Mouse (Mus musculus) lung, postnatal 0 days (tissue): ENCODE measurements around the gene Gm20388.

Source experiments
- CTCF ChIP-seq: IDR thresholded peaks from 2 replicates; pipeline ENCODE4 v1.5.1; 2016; ENCODE audit warnings: antibody characterized with exemption, mild to moderate bottlenecking
- EP300 ChIP-seq: IDR thresholded peaks from 2 replicates; pipeline ENCODE4 v1.6.1; 2016; ENCODE audit warnings: antibody characterized with exemption, mild to moderate bottlenecking, control low read depth

GRCm38 (mm10) chr8:124212148-124212547, 4301.5 kb downstream of the Gm20388 start:
- TF ChIP-seq CTCF (no peak), EP300 (no peak)
